Mouse (Mus musculus): ENCODE measurements around the gene Gipc2.

DNA sequence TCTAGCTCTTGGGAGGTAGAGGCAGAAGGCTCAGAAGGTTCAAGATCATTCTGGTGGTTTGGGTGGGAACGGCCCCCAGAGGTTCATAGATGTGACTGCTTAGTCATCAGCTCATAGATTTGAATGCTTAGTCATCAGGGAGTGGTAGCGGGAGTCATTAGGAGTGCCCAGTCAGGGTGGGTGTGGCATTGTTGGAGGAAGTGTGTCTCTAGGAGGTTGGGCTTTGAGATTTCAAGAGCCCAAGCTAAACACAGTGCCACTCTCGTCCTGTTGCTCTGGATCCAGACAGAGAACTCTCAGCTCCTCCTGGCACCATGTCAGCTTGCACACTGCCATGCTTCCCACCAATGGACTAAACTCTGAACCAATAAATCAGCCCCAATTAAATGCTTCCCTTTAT is 43.3 kb downstream of the Gipc2 start:
- no peak for TF ChIP-seq CTCF (IDR thresholded peaks at IDR 0.05; ENCODE audit: insufficient read depth, low read length)
- no peak for TF ChIP-seq POLR2A (IDR thresholded peaks at IDR 0.05; ENCODE audit: borderline replicate concordance, extremely low read depth, low read depth, low read length)
